Mouse (Mus musculus): ENCODE measurements around the gene Sectm1b. TPM values are rescaled to one million over a fixed set of nuclear protein-coding genes. Genes with fewer than 3 reads are reported as not detected.
"Not testable (repeated sequence)": the region's sequence is repeated elsewhere in the genome, so short reads cannot be mapped to it uniquely, and the experiment has no call there.

The Sectm1b gene
- polyA plus RNA-seq, 1 experiment = not detected

DNA sequence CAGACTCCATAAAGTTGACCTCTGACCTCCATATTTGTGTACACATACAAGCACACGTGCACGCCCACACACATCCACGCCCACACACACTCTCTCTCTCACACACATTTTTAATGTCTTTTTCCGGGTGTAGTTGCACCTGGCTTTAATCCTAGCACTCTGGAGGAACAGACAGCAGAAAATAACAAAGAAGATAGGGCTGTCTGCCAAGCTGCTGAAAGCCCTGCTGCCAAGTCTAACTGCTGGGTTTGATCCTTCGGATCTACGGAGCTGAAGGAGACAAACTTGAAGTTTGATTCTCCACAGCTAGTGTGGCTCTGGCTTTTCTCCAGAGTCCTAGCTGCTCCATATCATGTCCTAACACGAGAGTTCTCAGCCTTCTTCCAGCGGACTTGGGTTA is 1.8 kb downstream of the Sectm1b start:
- Histone ChIP-seq H3K4me1 (ENCODE audit: control insufficient read depth, insufficient read depth, low read length) (no peaks in the 10 kb centered on the region), H3K27me3 (ENCODE audit: control insufficient read depth, insufficient read depth, low read length) (no peaks in the 10 kb centered on the region), H3K4me3 (replicated peaks; ENCODE audit: insufficient read depth, low read depth, low read length) (no peak overlapping the region), H3K27ac (ENCODE audit: insufficient read depth, low read length) (no peak overlapping the region)
- DNase-seq = no peak
- whole genome bisulfite sequencing = 40% methylated on average over 8 of the region's 8 CpGs
- no peak for TF ChIP-seq POLR2A (IDR thresholded peaks at IDR 0.05; ENCODE audit: borderline replicate concordance, insufficient read depth, low read length)
- no peak for TF ChIP-seq CTCF (IDR thresholded peaks at IDR 0.05; ENCODE audit: borderline replicate concordance, insufficient read depth, low read depth, low read length)

DNA sequence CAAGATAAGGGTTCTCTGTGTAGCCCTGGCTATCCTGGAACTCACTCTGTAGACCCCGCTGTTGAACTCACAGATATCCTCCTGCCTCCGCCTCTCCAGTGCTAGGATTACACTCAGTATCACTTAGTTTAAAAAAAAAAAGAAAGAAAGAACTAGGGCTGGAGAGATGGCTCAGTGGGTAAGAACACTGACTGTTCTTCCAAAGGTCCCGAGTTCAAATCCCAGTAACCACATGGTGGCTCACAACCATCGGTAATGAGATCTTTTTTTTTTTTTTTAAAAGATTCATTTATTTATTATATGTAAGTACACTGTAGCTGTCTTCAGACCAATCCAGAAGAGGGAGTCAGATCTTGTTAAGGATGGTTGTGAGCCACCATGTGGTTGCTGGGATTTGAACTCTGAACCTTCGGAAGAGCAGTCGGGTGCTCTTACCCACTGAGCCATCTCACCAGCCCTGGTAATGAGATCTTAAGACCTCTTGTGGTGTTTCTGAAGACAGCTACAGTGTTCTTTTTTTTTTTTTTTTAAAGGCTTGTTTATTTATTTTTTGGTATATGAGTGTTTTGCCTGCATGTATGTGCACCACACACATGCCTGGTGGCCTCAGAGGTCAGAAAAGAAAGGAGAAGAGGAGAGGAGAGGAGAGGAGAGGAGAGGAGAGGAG is 2.8 kb downstream of the Sectm1b start:
- H3K27ac ChIP-seq (ENCODE audit: insufficient read depth, low read length); H3K4me1 ChIP-seq (ENCODE audit: control insufficient read depth, insufficient read depth, low read length); DNase-seq; H3K4me3 ChIP-seq (replicated peaks; ENCODE audit: insufficient read depth, low read depth, low read length); H3K27me3 ChIP-seq (ENCODE audit: control insufficient read depth, insufficient read depth, low read length): not testable (repeated sequence)
- 95% methylated on average over 6 of the region's 6 CpGs for WGBS

DNA sequence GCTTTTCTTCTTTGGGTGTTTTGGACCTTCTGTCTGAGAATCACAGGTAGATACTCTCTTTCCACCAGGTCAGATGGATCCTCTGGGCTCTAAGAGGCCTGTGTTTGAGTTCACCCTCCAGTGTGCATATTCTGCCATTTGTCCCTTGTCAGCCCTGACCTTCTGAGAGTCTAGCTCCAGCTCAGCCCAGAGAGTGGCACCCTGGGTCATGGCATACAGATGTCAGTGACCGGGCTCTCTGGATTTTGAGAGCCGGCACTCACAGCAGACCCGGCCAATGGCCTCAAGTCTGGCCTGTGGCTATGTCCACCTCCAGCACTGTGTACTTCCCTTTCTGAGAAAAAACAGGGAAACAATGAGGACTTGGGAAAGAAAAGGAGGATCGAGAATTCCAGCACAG is 3.9 kb downstream of the Sectm1b start:
- no peak for TF ChIP-seq CTCF (IDR thresholded peaks at IDR 0.05; ENCODE audit: borderline replicate concordance, insufficient read depth, low read depth, low read length)
- TF ChIP-seq POLR2A (IDR thresholded peaks at IDR 0.05; ENCODE audit: borderline replicate concordance, insufficient read depth, low read length) = no peak
- Histone ChIP-seq H3K27ac (ENCODE audit: insufficient read depth, low read length) (no peak overlapping the region), H3K4me3 (replicated peaks; ENCODE audit: insufficient read depth, low read depth, low read length) (no peak overlapping the region), H3K27me3 (ENCODE audit: control insufficient read depth, insufficient read depth, low read length) (no peaks in the 10 kb centered on the region), H3K4me1 (ENCODE audit: control insufficient read depth, insufficient read depth, low read length) (no peaks in the 10 kb centered on the region)
- no peak for DNase-seq
- 89% methylated on average over 4 of the region's 4 CpGs for WGBS

DNA sequence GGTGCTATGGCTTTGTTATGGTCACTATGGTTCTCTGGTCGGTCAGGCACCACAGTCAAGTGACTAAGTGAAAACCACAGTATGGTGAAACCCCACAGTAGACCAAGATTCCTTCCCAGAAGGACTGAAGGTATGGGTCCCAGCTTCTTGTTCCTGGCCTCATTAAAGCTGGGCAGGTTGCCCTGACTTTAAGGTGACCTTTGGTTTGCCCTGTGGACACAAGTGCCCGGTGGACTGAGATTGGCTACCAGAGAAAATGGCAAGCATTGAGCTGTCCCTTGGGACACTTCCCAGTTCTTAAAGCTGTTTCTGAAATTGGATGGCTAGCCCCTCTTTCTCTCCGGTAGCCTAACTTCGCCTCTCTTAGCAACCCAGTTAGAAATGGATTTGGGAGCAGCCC is 4.4 kb downstream of the Sectm1b start:
- no peak overlapping the region for H3K4me3 ChIP-seq (replicated peaks; ENCODE audit: insufficient read depth, low read depth, low read length)
- no peak for DNase-seq
- no peak overlapping the region for H3K27ac ChIP-seq (ENCODE audit: insufficient read depth, low read length)
- TF ChIP-seq POLR2A (IDR thresholded peaks at IDR 0.05; ENCODE audit: borderline replicate concordance, insufficient read depth, low read length) = no peak
- no peak for TF ChIP-seq CTCF (IDR thresholded peaks at IDR 0.05; ENCODE audit: borderline replicate concordance, insufficient read depth, low read depth, low read length)
- WGBS = 70% methylated on average over 4 of the region's 4 CpGs
- no peaks in the 10 kb centered on the region for H3K4me1 ChIP-seq (ENCODE audit: control insufficient read depth, insufficient read depth, low read length)
- no peaks in the 10 kb centered on the region for H3K27me3 ChIP-seq (ENCODE audit: control insufficient read depth, insufficient read depth, low read length)

DNA sequence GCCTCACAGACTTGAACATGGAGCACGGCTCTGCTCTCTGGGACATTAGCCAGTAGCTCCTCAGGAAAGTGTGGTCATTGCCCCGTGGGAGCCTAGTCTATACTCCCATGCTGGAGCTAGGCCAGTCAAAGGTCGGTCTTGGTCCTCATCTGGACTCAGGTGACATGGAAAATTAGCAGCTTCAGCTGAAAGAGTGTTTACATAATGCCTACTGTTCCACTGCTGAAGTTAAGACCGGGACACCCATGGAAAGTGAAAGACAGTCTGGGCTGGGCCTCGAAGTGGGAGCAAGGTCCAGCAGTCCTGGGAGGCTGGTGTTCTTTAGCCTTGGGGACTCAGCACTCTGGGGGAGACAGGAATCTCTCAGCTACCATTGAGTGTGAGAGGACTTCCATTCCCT is 5.2 kb downstream of the Sectm1b start:
- no peak for TF ChIP-seq CTCF (IDR thresholded peaks at IDR 0.05; ENCODE audit: borderline replicate concordance, insufficient read depth, low read depth, low read length)
- no peak for TF ChIP-seq POLR2A (IDR thresholded peaks at IDR 0.05; ENCODE audit: borderline replicate concordance, insufficient read depth, low read length)
- no peak overlapping the region for H3K27ac ChIP-seq (ENCODE audit: insufficient read depth, low read length)
- WGBS = 63% methylated on average over 5 of the region's 5 CpGs
- DNase-seq = no peak
- no peaks in the 10 kb centered on the region for H3K27me3 ChIP-seq (ENCODE audit: control insufficient read depth, insufficient read depth, low read length)
- H3K4me1 ChIP-seq (ENCODE audit: control insufficient read depth, insufficient read depth, low read length) = no peaks in the 10 kb centered on the region
- no peak overlapping the region for H3K4me3 ChIP-seq (replicated peaks; ENCODE audit: insufficient read depth, low read depth, low read length)

DNA sequence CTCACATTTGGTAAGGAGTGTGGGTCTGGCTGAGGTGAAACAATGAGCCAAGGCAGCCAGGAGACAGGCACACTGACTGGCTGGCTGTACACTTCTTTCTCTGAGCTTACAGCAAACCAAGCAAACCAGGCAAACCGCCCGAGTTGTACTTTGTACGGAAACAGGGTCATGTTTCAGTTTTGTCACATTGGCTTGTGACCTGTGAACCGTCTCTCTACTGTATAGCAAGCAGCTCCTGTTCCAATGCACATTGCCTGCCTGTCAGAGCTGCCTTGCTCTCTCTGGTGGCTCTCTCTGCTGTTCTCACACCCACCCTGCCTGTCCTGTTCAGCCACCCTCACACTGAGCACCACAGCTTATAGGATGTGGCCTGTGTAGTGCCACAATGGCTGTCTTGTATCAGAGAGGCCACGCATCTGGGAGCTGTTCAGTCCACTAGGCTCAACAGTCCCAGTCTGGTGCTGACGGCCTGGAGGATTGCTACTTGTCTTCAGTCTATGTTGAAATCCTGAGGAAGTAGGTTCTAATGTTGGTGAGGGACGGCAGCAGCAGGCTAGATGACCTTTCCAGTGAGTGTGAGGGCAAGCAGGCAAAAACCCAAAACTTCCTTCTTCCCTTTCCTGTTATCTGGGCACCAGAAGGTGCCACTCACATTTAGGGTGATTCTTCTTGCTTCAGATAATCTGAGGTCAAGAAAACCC is 6.7 kb downstream of the Sectm1b start:
- H3K27me3 ChIP-seq (ENCODE audit: control insufficient read depth, insufficient read depth, low read length) = no peaks in the 10 kb centered on the region
- H3K27ac ChIP-seq (ENCODE audit: insufficient read depth, low read length) = no peak overlapping the region
- TF ChIP-seq CTCF (IDR thresholded peaks at IDR 0.05; ENCODE audit: borderline replicate concordance, insufficient read depth, low read depth, low read length) (no peak), POLR2A (IDR thresholded peaks at IDR 0.05; ENCODE audit: borderline replicate concordance, insufficient read depth, low read length) (no peak)
- DNase-seq = no peak
- WGBS = 76% methylated on average over 7 of the region's 7 CpGs
- H3K4me1 ChIP-seq (ENCODE audit: control insufficient read depth, insufficient read depth, low read length) = no peaks in the 10 kb centered on the region
- no peak overlapping the region for H3K4me3 ChIP-seq (replicated peaks; ENCODE audit: insufficient read depth, low read depth, low read length)

DNA sequence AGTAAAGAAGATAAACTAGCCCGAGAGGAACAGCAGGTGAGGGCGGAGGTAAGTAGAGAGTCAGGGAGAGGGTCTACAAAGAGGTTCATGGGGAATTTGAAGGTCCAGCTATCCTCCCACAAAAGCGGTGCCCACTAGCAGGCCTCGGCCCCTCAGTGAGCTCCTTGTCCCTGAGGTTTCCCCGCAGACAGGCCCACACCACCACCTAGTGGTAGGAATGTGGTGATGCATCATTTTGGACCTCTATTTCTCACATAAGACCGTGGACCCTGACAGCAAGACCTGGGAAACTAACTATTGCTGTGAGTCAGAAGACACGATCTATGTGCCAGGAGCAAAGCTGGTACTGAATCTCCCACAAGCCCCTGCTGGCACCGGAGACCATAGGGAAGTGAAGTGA is 9.8 kb downstream of the Sectm1b start:
- H3K4me1 ChIP-seq (ENCODE audit: control insufficient read depth, insufficient read depth, low read length) = no peaks in the 10 kb centered on the region
- no peak overlapping the region for H3K27ac ChIP-seq (ENCODE audit: insufficient read depth, low read length)
- TF ChIP-seq CTCF (IDR thresholded peaks at IDR 0.05; ENCODE audit: borderline replicate concordance, insufficient read depth, low read depth, low read length) (peak; percentile 96), POLR2A (IDR thresholded peaks at IDR 0.05; ENCODE audit: borderline replicate concordance, insufficient read depth, low read length) (no peak)
- H3K27me3 ChIP-seq (ENCODE audit: control insufficient read depth, insufficient read depth, low read length) = no peaks in the 10 kb centered on the region
- peak; percentile 71 to 75 for DNase-seq
- 15% methylated on average over 8 of the region's 8 CpGs for WGBS
- no peak overlapping the region for H3K4me3 ChIP-seq (replicated peaks; ENCODE audit: insufficient read depth, low read depth, low read length)

DNA sequence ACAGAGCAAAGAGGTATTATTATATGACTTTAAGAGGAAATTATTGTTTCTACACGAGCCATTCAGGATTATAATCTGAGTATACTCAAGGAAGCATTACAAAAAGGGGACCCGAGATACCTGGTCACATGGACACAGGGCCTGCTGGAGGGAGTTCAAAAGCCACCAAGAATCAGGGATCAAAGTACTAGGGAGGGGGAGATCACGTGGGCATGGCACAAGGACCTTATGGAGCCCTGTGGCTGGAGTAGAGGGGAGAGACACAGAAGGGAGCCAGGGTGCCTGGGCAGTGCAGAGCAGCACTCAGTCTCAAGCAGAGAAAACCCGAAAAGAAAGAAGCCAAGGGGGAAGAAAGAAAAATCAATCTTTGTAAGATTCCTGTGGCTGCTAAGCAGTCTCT is 11.0 kb downstream of the Sectm1b start:
- no peak for DNase-seq
- Histone ChIP-seq H3K4me1 (ENCODE audit: control insufficient read depth, insufficient read depth, low read length) (no peaks in the 10 kb centered on the region), H3K4me3 (replicated peaks; ENCODE audit: insufficient read depth, low read depth, low read length) (no peak overlapping the region), H3K27ac (ENCODE audit: insufficient read depth, low read length) (no peak overlapping the region), H3K27me3 (ENCODE audit: control insufficient read depth, insufficient read depth, low read length) (no peaks in the 10 kb centered on the region)
- no peak for TF ChIP-seq POLR2A (IDR thresholded peaks at IDR 0.05; ENCODE audit: borderline replicate concordance, insufficient read depth, low read length)
- TF ChIP-seq CTCF (IDR thresholded peaks at IDR 0.05; ENCODE audit: borderline replicate concordance, insufficient read depth, low read depth, low read length) = no peak
- 70% methylated on average over 4 of the region's 4 CpGs for WGBS

All from cerebellum, adult 2 months (tissue).